Mouse (Mus musculus): ENCODE measurements around the gene March5.

DNA sequence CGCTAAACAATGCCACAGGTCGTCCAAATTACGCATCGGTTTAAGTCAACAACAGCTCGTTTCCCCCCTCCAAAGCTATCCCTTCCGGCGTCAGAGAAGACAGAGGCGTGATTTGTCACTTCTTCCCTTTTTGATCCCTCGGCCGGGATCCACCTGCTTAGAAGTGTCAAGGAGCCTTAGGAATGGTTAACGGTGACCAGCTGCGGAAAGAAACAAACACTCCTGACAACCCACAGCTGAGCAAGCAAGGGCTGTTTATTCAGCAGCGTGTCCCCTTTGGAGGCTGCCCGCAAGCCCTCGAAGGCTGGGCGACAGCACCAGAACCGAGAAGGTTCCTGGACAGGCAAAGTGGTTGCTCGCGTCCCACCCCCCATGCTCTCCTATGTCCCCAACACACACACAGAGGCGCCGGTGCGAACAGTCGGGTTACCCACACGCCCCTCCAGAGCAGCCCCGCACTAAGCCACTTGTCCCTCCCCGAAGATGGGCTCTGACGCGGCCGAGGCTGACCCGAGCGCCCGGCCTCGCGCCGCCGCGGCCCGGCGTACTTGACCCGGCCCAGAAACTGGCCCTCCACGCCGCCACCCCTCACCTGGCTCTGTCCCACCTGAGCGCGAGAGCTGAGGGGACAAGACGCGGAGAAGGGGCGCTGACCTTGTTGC is 571 bp upstream of the March5 start:
- TF ChIP-seq CTCF (IDR thresholded peaks at IDR 0.05; ENCODE audit: control insufficient read depth, insufficient read depth, insufficient read length) (no peak), MYOG (IDR thresholded peaks at IDR 0.05; ENCODE audit: control insufficient read depth, extremely low read depth, insufficient read length) (no peak), MYOD1 (IDR thresholded peaks at IDR 0.05; ENCODE audit: control insufficient read depth, insufficient read length, low read depth) (peak; percentile 71), FOSL1 (IDR thresholded peaks at IDR 0.05; ENCODE audit: insufficient read depth, low read length, poor library complexity, severe bottlenecking) (no peak), CEBPB (IDR thresholded peaks at IDR 0.05; ENCODE audit: low read depth) (no peak), MAX (IDR thresholded peaks at IDR 0.05) (no peak)
